Mouse (Mus musculus) limb, embryonic 11.5 days (tissue): Measurements from ENCODE around the gene Mrpl16. TPM values are rescaled to one million over a fixed set of nuclear protein-coding genes. Genes with fewer than 3 reads are reported as not detected.

Source experiments
- ATAC-seq: fragments of 200-750 bp; cut with Nextera tagmentation; 2 replicates; pipeline ENCODE4 v1.8.0; 2017; ENCODE audit warnings: low read depth; ENCODE audit not compliant: insufficient number of reproducible peaks, low FRiP score, low TSS enrichment
- DNase-seq: peaks from one replicate; pipeline ENCODE4 v3.0.0-alpha.2; 2015; ENCODE audit warnings: low spot score
- H3K27ac ChIP-seq: fragments of 300-500 bp; sonication (generic); replicated peaks from 2 replicates; pipeline ENCODE4 v1.5.1; 2014; ENCODE audit warnings: low read depth, mild to moderate bottlenecking, low read length
- H3K27me3 ChIP-seq: fragments of 300-500 bp; sonication (generic); 2 replicates; pipeline ENCODE4 v1.6.1; 2014; ENCODE audit warnings: mild to moderate bottlenecking, low read length, mixed read lengths; ENCODE audit not compliant: control insufficient read depth, insufficient read depth
- H3K36me3 ChIP-seq: fragments of 300-500 bp; sonication (generic); 2 replicates; pipeline ENCODE4 v1.6.1; 2014; ENCODE audit warnings: mild to moderate bottlenecking, low read length, moderate library complexity, mixed read lengths; ENCODE audit not compliant: control insufficient read depth, insufficient read depth
- H3K4me1 ChIP-seq: fragments of 300-500 bp; sonication (generic); 2 replicates; pipeline ENCODE4 v1.6.1; 2014; ENCODE audit warnings: low read length, mixed read lengths; ENCODE audit not compliant: control insufficient read depth, insufficient read depth
- H3K4me2 ChIP-seq: fragments of 300-500 bp; sonication (generic); 2 replicates; pipeline ENCODE4 v1.6.1; 2014; ENCODE audit warnings: low read depth, mild to moderate bottlenecking, moderate library complexity; ENCODE audit not compliant: severe bottlenecking
- H3K4me3 ChIP-seq: fragments of 300-500 bp; sonication (generic); 2 replicates; pipeline ENCODE4 v1.5.1; 2014; ENCODE audit warnings: low read depth, low read length
- H3K9ac ChIP-seq: fragments of 300-500 bp; sonication (generic); 2 replicates; pipeline ENCODE4 v1.6.1; 2014; ENCODE audit warnings: mild to moderate bottlenecking, low read length
- H3K9me3 ChIP-seq: fragments of 300-500 bp; sonication (generic); 2 replicates; pipeline ENCODE4 v1.6.1; 2016; ENCODE audit warnings: low read length; ENCODE audit not compliant: control insufficient read depth
- WGBS: fragments of 180-500 bp; shearing (Covaris S2); extraction: QIAGEN DNeasy Blood & Tissue Kit; methylation state at CpG from one replicate; pipeline ENCODE4 v1.1.7; 2014; 5-methylcytosine and 5-hydroxymethylcytosine counted together
- polyA plus RNA-seq: library from polyadenylated mRNA; unstranded; fragments of >200 nt; fragmentation: Nextera tagmentation; extraction: Ambion mirVana; gene quantifications from 2 replicates; pipeline ENCODE4 v1.2.1, GENCODE M21; 2014

The Mrpl16 gene
- polyA plus RNA-seq: 54.5 and 55.1 TPM in 2 replicates

DNA sequence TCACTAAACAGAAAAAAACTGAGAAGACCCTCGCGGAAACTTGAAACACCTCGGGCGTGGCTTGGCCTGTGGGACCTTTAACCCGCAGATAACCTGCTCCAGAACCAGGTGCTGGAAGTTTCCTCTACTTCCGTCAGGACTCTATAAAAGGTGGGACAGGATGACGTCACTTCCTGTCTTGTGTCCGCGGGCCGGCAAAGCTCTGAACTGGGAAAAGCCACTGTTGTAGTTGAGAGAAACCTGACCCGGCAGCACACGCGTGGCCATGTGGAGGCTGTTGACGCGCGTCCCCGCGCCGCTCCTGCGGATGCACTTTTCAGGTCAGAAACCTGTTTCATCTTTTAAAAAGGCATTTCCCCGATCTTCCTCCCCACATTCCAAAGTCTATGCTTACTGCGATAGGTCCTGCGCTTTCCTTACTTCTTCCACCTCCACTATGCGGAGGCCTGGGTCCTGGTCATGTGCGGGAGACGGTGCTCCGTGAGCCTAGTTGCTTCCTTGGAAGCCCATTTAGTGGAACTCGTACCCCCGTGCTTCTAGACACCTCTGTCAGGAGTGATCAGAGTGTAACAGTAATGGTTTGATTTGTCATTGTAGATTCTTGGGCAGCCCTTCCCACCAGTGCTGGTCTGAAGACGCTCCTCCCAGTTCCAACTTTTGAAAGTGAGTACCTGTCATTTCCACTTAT lies at the start of gene Mrpl16:
Gene Mrpl16 (plus strand): TSS at position 187 of the 688 bp plus-strand sequence.
- H3K4me1 ChIP-seq: no peaks in the 10 kb centered on the region
- DNase-seq (peak; percentile 93), ATAC-seq (peak; percentile 90)
- no peaks in the 10 kb centered on the region; the same call in 1 of the 2 replicates for H3K36me3 ChIP-seq
- H3K9ac ChIP-seq: peak within 1 kb of the TSS; percentile 66
- WGBS: under 1% methylated on average over 30 of the region's 30 CpGs
- no peak within 1 kb of the TSS for H3K27ac ChIP-seq
- no peaks in the 10 kb centered on the region for H3K27me3 ChIP-seq
- H3K9me3 ChIP-seq: no peaks in the 10 kb centered on the region
- peak within 1 kb of the TSS; percentile 67 for H3K4me2 ChIP-seq
- peak within 1 kb of the TSS; percentile 64 for H3K4me3 ChIP-seq

DNA sequence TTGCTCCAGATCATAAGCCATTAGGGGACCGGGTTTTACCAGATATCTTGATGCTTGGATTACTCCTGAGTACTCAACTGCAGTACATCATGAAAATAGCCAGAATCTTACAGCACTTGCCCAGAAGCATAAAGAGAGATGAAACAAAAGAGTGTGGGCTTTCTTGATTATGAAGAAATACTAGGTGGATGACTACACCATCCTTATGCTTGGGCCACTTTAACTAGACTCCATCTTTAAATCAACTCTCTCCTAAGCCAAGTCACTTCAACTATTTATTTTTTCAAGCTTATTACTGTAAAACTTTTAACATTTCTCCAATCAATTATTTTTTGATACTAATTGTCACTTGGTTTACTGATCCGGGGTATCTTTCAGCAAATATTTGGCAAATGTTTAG lies 46.3 kb upstream of the Mrpl16 start:
- no peaks in the 10 kb centered on the region for H3K36me3 ChIP-seq
- H3K4me3 ChIP-seq: no peak overlapping the region
- ATAC-seq (no peak), DNase-seq (no peak)
- H3K4me2 ChIP-seq: no peak overlapping the region
- H3K27ac ChIP-seq: no peak overlapping the region
- 93% methylated on average over 2 of the region's 2 CpGs for WGBS
- H3K4me1 ChIP-seq: no peaks in the 10 kb centered on the region
- no peaks in the 10 kb centered on the region for H3K9me3 ChIP-seq
- no peaks in the 10 kb centered on the region for H3K27me3 ChIP-seq
- H3K9ac ChIP-seq: no peak overlapping the region

DNA sequence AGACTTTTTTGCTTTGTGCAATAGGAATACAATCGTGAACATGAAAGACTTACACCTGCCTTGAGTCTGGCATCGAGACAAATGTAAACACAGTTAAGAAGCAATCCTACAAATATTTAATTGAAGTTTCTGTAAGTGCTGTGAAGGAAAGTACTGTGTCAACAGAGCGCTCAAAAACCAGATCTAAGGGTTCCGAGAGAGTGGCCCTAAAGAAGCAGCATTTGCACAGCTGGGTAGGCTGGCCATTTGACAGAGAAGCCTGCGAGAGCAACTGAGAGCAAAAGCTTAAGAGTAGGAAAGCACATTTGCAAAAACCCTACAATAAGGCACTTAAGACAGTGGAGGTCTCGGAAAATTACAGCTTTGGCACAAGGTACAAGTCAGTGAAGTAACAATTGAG lies 45.9 kb upstream of the Mrpl16 start:
- H3K4me2 ChIP-seq: no peak overlapping the region
- no peaks in the 10 kb centered on the region for H3K27me3 ChIP-seq
- whole genome bisulfite sequencing: 89% methylated on average over 6 of the region's 6 CpGs
- H3K4me1 ChIP-seq: no peaks in the 10 kb centered on the region
- no peak overlapping the region for H3K27ac ChIP-seq
- H3K4me3 ChIP-seq: no peak overlapping the region
- no peak overlapping the region for H3K9ac ChIP-seq
- DNase-seq (no peak), ATAC-seq (no peak)
- H3K9me3 ChIP-seq: no peaks in the 10 kb centered on the region
- H3K36me3 ChIP-seq: no peaks in the 10 kb centered on the region

DNA sequence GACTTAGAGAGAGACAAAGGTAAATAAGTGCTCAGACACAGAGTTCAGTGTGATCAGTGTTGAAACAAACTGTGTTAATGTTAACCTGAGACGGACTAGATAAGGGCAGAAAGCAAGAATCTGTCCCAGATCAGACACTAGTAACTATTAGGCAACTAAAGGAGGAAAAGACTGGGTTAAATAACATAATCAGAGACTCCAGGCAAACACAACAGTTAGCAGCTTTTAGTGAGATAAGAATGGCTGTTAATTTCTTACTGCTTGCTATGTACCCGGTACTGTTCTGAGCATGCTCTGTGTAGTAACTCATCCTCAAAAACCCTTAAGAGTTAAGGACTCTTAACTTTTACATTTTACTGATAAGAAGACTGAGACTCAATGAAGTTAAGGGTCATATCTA lies 44.3 kb upstream of the Mrpl16 start:
- WGBS: 87% methylated on average over 2 of the region's 2 CpGs
- Histone ChIP-seq H3K9me3 (no peaks in the 10 kb centered on the region), H3K4me2 (no peak overlapping the region), H3K27ac (no peak overlapping the region), H3K36me3 (no peaks in the 10 kb centered on the region), H3K4me1 (no peaks in the 10 kb centered on the region), H3K9ac (no peak overlapping the region), H3K27me3 (no peaks in the 10 kb centered on the region), H3K4me3 (no peak overlapping the region)
- no peak for DNase-seq
- no peak for ATAC-seq

DNA sequence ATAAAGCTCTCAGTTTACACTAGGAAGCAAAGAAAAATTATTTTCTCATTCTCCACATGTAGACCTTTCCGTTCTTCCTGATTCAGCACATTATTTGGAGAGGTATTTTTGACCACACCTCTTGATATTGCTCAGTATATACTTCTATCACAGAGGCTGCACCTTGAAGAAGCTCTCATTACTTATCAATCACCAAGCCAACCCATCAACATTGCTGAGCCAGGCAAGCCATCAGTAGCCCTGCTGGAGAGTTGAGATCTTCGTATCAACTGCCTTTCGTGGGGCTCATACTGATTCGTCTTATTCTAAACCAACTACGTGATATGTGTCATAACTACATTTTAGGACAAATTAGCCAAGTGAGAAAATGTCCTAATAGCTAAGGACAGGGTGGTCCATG lies 42.9 kb upstream of the Mrpl16 start:
- Histone ChIP-seq H3K4me1 (no peaks in the 10 kb centered on the region), H3K9me3 (no peaks in the 10 kb centered on the region)
- no peak for DNase-seq

DNA sequence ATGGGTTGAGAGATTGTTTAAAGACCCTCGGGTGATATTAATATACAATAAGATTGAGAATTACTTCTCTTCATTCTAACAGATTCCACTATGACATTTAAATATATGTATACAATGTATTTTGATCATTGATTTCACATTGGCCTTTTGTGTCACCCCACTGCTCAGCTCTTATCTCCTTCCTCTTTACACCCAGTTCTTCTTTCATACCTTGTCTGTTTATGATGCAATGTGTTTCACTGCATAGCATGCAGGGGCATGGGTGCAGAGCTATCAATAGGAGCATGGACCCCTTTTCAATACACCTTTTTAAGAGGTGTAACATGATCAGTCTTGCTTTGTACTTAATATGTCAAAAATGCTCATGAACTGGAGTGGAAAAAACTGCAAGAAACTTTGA lies 39.9 kb upstream of the Mrpl16 start:
- 83% methylated on average over 1 of the region's 1 CpGs for WGBS
- Histone ChIP-seq H3K4me3 (no peak overlapping the region), H3K27me3 (no peaks in the 10 kb centered on the region), H3K9me3 (no peaks in the 10 kb centered on the region), H3K9ac (no peak overlapping the region), H3K27ac (no peak overlapping the region), H3K4me1 (no peaks in the 10 kb centered on the region), H3K4me2 (no peak overlapping the region), H3K36me3 (no peaks in the 10 kb centered on the region)
- ATAC-seq (no peak), DNase-seq (no peak)

More for the DNA sequence above, 42.9 kb upstream of the Mrpl16 start:
- Histone ChIP-seq H3K9ac (no peak overlapping the region), H3K4me2 (no peak overlapping the region), H3K4me3 (no peak overlapping the region), H3K27ac (no peak overlapping the region), H3K36me3 (no peaks in the 10 kb centered on the region), H3K27me3 (no peaks in the 10 kb centered on the region)
- 91% methylated on average over 5 of the region's 5 CpGs for WGBS
- no peak for ATAC-seq

DNA sequence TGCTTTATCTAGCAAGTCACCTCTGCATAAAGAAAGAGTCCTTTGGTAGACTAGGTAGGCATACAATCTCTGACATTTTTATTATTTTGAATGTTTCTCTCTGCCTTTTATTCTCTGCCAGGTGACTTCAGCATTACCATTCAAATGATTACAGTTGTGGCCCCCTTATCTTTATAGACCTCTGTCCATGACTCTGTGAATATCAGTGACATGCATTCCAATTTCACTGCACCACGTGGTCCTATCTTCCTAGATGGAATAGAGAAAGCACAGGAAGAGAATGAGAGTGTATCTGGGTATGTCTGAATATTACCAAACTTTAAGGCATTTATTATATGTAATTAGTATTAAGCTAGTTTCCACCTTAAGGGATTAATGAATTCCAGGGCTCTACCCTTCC lies 33.7 kb upstream of the Mrpl16 start:
- H3K9me3 ChIP-seq: no peaks in the 10 kb centered on the region
- no peak overlapping the region for H3K27ac ChIP-seq
- no peak overlapping the region for H3K9ac ChIP-seq
- no peaks in the 10 kb centered on the region for H3K4me1 ChIP-seq
- ATAC-seq (no peak), DNase-seq (no peak)
- WGBS: 59% methylated on average over 1 of the region's 1 CpGs
- H3K4me3 ChIP-seq: no peak overlapping the region
- H3K27me3 ChIP-seq: no peaks in the 10 kb centered on the region
- H3K36me3 ChIP-seq: no peaks in the 10 kb centered on the region
- no peak overlapping the region for H3K4me2 ChIP-seq

DNA sequence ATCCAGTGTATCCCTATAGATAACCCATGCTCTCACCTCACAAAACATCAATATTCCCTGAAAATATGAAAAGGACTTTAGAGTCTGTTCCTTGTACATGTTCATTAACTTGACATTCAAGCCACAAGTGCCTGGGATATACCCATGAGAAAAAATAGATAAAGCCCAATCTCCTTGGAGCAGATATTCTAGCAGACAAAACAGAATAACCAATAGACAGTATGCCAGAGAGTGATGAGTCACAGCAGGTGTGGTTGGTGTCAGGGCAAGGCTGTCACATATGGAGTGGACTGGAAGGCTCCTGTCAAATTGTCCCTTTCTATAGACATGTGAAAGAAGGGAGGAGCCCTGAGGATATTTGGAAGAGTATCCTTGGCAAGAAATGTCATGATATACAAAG lies 24.5 kb upstream of the Mrpl16 start:
- ATAC-seq (no peak), DNase-seq (no peak)
- Histone ChIP-seq H3K4me3 (no peak overlapping the region), H3K4me2 (no peak overlapping the region), H3K9me3 (no peaks in the 10 kb centered on the region), H3K36me3 (no peaks in the 10 kb centered on the region), H3K27ac (no peak overlapping the region), H3K27me3 (no peaks in the 10 kb centered on the region), H3K9ac (no peak overlapping the region), H3K4me1 (no peaks in the 10 kb centered on the region)

DNA sequence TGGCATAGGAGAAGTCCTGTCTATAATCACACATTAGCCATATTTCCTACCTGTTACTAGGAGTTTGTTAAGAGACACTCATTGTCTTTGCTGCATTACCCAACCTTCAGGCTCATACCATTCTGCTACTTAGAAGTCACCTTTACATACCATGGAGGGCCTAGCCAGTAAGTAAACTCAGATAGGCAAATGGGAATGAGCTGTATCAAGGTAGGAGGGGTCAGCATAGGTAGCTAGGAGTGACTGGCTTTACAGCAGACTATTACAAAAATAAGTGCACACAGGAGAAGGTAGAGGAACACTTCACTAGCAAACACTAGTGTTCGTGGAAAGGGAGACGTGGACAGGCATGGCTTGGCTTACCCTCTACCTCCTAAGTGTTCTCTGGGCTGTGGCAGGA lies 22.9 kb upstream of the Mrpl16 start, which contains the start of gene Gif:
Gene Gif (plus strand): TSS at position 257 of the 400 bp plus-strand sequence.
- Histone ChIP-seq H3K27me3 (no peaks in the 10 kb centered on the region), H3K4me3 (no peak within 1 kb of the TSS), H3K4me1 (no peaks in the 10 kb centered on the region), H3K9me3 (no peaks in the 10 kb centered on the region), H3K4me2 (no peak within 1 kb of the TSS), H3K36me3 (no peaks in the 10 kb centered on the region), H3K27ac (no peak within 1 kb of the TSS), H3K9ac (no peak within 1 kb of the TSS)
- no peak for DNase-seq
- ATAC-seq: no peak
- WGBS: 87% methylated on average over 2 of the region's 2 CpGs
